Mouse (Mus musculus): Measurements from ENCODE around the gene Dock11.

- TF ChIP-seq CTCF (IDR thresholded peaks at IDR 0.05; ENCODE audit: control insufficient read depth, insufficient read depth, insufficient read length): no peak
- TF ChIP-seq MYOD1 (IDR thresholded peaks at IDR 0.05; ENCODE audit: control insufficient read depth, insufficient read length, low read depth): no peak
- no peak for TF ChIP-seq MYOG (IDR thresholded peaks at IDR 0.05; ENCODE audit: control insufficient read depth, extremely low read depth, insufficient read length)
- no peak for TF ChIP-seq CEBPB (IDR thresholded peaks at IDR 0.05; ENCODE audit: low read depth)
- no peak for TF ChIP-seq MAX (IDR thresholded peaks at IDR 0.05)
Observed at GRCm38 (mm10) chrX:35897648-35898500, 9.2 kb downstream of the Dock11 start.

Measured in C2C12 (cell line).